Mouse (Mus musculus) right cerebral cortex, postnatal 36 days (tissue): ENCODE measurements at regions not wholly inside any gene's neighbourhood (a gene's known extent, or its start where the extent isn't known, plus 50 kb on each side); places are given as distances from the start of the nearest gene placed in this dataset.
"Not testable (repeated sequence)": the region's sequence is repeated elsewhere in the genome, so short reads cannot be mapped to it uniquely, and the experiment has no call there.

Experiments used
- DNase-seq, 2 experiments: peaks; one replicate each; pipeline ENCODE4 v3.0.0; 2022; ENCODE audit warnings: low spot score in 2 of 2, mixed read lengths in 1 of 2

GRCm38 (mm10) chr17:55036142-55036541, 409.0 kb upstream of the St6gal2 start:
- DNase-seq: no peak

DNA sequence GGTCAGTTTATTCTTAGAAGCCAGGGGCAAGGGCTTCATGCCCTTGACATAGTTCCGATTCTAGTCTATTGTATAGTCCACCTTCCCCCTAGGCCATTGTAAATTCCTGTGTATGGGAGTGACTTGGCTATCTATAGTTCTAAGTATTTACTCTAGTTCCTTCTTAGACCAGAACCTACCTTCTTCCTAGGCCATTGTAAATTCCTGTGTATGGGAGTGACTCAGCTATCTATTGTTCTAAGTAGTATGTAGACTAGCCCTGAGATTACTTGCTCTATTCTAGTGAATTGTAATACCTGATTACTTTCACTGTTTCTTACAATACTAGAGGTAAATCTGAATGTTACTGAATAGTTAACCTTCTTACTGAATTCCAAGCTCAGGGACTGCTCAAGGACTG, 405.0 kb upstream of the St6gal2 start:
- DNase-seq: not testable (repeated sequence)

DNA sequence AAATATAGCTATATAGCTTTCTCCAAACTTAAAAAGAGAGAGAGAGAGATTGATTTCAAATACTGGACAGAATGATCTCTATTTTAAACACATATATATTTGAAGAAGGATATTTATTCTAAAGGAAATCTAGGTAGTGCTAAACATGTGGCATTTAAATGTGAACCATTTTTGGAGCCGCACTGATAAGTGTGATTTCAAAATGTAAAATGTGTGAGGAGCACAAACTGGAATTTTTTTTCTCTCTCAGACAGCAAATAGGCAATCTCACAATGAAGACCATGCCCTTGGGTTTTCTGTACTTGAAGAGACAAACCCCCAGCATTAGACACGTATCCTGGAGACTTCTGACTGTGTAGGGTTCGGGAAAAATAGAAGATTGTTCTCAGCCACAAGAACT, 376.8 kb upstream of the St6gal2 start:
- DNase-seq: peak in 1 of 2 experiments; percentile 9

DNA sequence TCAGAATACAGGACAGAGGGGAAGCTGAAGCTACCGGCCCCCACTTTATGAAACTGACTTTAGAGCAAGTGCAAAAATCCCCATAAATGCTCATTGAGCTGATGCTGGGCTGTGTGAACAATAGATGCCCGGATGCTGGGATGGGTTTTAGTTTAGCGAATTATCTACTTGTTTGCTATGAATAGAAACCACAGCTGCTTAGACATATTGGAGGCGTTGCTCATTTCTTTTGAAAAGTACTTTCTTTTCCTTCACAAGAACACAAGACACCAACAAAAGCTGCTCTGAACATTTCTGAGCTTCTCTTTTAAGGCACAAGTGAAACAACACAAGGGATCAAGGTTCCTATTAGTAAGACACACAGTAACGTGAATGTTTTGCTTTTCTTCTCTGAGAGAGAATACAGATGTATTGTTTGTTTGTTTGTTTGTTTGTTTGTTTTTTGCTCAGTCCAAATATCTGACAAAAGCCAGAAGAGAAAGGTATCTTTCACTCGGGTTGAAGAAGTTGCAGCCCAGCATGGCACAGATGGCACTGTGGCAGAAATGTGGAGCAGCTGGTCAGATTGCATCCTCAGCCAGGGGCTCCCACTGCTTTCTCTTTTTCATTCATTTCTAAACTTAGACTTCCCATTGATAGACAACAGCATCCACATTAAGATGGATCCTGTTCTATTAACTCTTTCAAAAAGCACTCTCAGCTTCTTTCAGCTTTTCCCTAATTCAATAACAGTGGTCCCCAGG, 361.7 kb upstream of the St6gal2 start:
- DNase-seq: peak; percentile 4 to 17

GRCm38 (mm10) chr17:55090661-55091252, 354.4 kb upstream of the St6gal2 start:
- DNase-seq: no peak

DNA sequence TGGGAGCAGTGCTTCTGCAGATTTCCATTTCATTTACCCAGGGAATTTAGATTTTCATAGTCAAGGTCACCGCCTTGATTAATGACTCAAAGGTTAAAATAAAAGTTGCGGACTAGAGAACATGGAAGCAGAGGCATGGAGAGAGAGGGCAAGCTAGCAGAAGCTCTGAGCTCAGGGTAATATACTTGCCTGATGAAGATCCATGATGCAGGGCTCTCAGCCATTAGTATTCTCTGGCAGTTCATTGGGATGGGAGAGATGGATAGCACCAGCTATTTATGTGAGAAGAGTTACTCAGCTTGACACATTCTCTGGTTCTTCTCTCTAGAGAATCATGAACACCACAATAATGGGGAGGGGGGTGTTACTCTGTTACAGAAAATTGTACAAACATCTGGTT, 341.7 kb upstream of the St6gal2 start:
- DNase-seq: no peak

GRCm38 (mm10) chr17:55124846-55125245, 320.3 kb upstream of the St6gal2 start:
- no peak for DNase-seq

DNA sequence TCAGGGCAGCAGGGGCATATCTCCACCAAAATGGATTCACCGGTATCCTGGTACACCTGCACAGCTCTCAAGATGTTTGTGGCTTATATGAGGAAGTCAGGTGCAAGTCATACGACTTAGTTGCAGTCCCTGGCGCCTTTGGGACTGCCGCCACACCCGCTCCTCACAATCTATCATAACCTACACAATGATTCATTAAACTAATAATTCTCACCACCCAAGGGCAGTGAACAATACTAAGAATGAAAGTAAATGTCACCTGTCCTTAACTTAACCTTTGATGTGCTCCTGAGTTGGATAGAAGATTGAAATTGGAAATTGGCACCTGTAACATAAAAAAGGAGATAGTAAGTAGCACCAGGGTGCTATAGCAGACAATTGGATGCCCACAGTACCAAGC, 315.1 kb upstream of the St6gal2 start:
- not testable (repeated sequence) for DNase-seq
